Mouse (Mus musculus): Measurements from ENCODE around the gene Ccdc7b.
"Not testable (repeated sequence)": the region's sequence is repeated elsewhere in the genome, so short reads cannot be mapped to it uniquely, and the experiment has no call there.

The Ccdc7b gene

GRCm38 (mm10) chr8:129066834-129067233 lies at the start of gene Ccdc7b:
Gene Ccdc7b, plus strand, starts transcription at chr8:129067134.
- not testable (repeated sequence) for DNase-seq (ENCODE audit: low read depth)

DNA sequence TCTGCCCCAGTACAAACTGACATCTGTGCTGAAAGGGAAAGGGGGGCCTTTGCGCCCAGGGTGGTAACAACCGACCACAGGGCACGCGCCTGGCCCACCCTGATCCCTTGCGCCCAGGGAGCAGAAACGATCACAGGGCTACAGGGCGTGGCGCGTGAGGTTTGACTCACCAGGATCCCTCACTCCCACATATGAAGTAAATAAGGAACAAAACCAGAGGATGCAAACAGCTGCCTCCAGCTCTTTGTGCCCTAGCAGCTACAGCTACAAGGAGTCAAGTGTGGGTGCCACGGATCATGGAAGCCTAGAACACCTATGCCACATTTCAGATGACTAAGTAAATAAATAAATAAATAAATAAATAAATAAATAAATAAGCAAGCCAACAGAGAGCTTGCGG lies 1.5 kb upstream of the Ccdc7b start, which contains the start of gene Ccdc7a:
Ccdc7a (minus strand) TSS at position 101 of the 400 bp plus-strand sequence.
- not testable (repeated sequence) for DNase-seq (ENCODE audit: low read depth)

DNA sequence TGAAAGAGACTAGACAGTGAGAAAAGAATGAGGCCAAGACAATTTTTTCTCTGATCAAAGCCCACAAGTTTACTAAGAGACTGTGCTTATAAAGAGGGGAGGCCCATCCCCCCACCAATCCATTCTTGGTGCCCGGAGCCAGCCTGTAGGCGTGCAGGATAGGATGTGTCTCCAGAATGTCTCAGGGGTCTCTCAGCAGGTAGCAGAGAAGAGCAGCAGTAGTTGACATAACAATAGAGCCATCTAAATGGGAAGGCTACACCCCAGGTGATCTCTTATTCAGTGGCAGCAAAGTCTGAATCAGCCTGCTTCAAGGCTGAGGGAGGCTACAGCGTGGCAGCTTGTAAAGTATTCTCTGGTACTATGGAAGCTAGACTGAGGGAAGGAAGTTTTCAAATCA lies 48.8 kb downstream of the Ccdc7b start:
- DNase-seq (ENCODE audit: low read depth): not testable (repeated sequence)

GRCm38 (mm10) chr8:129131561-129131960 lies 64.6 kb downstream of the Ccdc7b start, which contains the start of gene Gm10999:
Gene Gm10999, minus strand, starts transcription at chr8:129131661.
- no peak for DNase-seq (ENCODE audit: low read depth)

- no peak for DNase-seq (ENCODE audit: low read depth)
Observed at GRCm38 (mm10) chr8:129133475-129133874, 66.5 kb downstream of the Ccdc7b start.
